Mouse (Mus musculus) hindbrain, embryonic 10.5 days (tissue): Measurements from ENCODE around the gene Olfr1420. TPM values are rescaled to one million over a fixed set of nuclear protein-coding genes. Genes with fewer than 3 reads are reported as not detected.
"Not testable (repeated sequence)": the region's sequence is repeated elsewhere in the genome, so short reads cannot be mapped to it uniquely, and the experiment has no call there.

Source experiments
- DNase-seq: peaks from one replicate; pipeline ENCODE4 v3.0.0-alpha.2; 2017; ENCODE audit warnings: low spot score
- H3K27ac ChIP-seq: fragments of 300-500 bp; sonication (generic); 2 replicates; pipeline ENCODE4 v1.5.1; 2016; ENCODE audit warnings: mild to moderate bottlenecking, moderate library complexity
- H3K27me3 ChIP-seq: fragments of 300-500 bp; sonication (generic); 2 replicates; pipeline ENCODE4 v1.6.1; 2016; ENCODE audit warnings: mild to moderate bottlenecking; ENCODE audit not compliant: poor library complexity, insufficient read depth, severe bottlenecking
- H3K36me3 ChIP-seq: fragments of 300-500 bp; sonication (generic); 2 replicates; pipeline ENCODE4 v1.6.1; 2016; ENCODE audit warnings: mild to moderate bottlenecking, moderate library complexity
- H3K4me1 ChIP-seq: fragments of 300-500 bp; sonication (generic); replicated peaks from 2 replicates; pipeline ENCODE4 v1.6.1; 2016; ENCODE audit warnings: mild to moderate bottlenecking
- H3K4me3 ChIP-seq: fragments of 300-500 bp; sonication (generic); 2 replicates; pipeline ENCODE4 v1.5.1; 2016; ENCODE audit warnings: mild to moderate bottlenecking, moderate library complexity
- H3K9me3 ChIP-seq: fragments of 300-500 bp; sonication (generic); 2 replicates; pipeline ENCODE4 v1.6.1; 2016; ENCODE audit warnings: mild to moderate bottlenecking, moderate library complexity
- WGBS: fragments of 180-500 bp; shearing (Covaris S2); methylation state at CpG from one replicate; pipeline ENCODE4 v1.1.7; 2016; 5-methylcytosine and 5-hydroxymethylcytosine counted together
- polyA plus RNA-seq: library from polyadenylated mRNA; unstranded; fragments of >200 nt; fragmentation: Nextera tagmentation; extraction: Ambion mirVana; gene quantifications from 2 replicates; pipeline ENCODE4 v1.2.1, GENCODE M21; 2016

Olfr1420 gene
- 0.07 TPM in 1 of 2 replicates, not detected in the other for polyA plus RNA-seq

DNA sequence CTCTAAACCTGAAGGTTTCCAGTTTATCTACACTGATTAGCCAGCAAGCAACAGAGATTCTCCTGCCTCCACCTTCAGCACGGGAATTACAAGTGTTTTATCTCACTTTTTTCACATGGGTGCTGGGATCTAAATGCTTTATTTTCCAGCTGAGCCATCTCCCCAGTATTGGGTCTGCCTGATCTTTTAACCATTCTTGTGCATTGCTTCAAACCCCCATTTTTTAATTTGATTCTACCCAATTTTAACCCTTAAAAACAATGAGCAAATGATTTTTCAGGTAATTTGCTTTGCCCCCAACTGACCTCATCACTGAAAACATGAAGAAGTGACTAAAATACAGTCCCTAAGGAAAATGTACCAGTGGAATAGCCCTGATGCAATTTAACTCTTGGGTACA lies at the start of gene Olfr1420:
Gene Olfr1420, plus strand, starts transcription at position 301 of the 400 bp plus-strand sequence.
- Histone ChIP-seq H3K4me1 (no peaks in the 10 kb centered on the region), H3K4me3 (no peak within 1 kb of the TSS), H3K36me3 (no peaks in the 10 kb centered on the region), H3K9me3 (no peaks in the 10 kb centered on the region), H3K27ac (no peak within 1 kb of the TSS), H3K27me3 (no peaks in the 10 kb centered on the region)
- no peak for DNase-seq
- 59% methylated on average over 1 of the region's 1 CpGs for WGBS

DNA sequence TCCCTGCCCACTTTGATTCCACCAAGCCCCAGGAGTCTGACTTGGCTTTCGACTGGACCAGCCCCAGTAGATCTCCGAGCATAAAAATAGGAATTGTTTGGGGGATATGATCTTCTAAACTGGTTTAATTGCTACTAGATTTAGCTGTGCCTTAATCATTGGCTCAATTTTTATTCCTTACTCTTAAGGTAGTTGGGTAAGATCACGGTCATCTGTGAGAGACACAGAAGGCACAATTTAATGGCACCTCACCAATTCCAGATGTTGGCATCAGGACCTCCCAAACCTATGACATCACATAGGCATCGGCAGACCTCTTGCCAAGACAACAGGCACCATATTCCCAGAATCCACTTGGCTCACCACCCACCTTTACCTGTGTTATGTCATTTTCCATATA lies 47.2 kb upstream of the Olfr1420 start, which contains the start of gene Olfr1417:
Gene Olfr1417, minus strand, starts transcription at position 101 of the 400 bp plus-strand sequence.
- H3K4me3 ChIP-seq: no peak within 1 kb of the TSS
- 87% methylated on average over 4 of the region's 4 CpGs for WGBS
- no peak within 1 kb of the TSS for H3K27ac ChIP-seq
- no peaks in the 10 kb centered on the region for H3K36me3 ChIP-seq
- DNase-seq: no peak
- no peaks in the 10 kb centered on the region for H3K9me3 ChIP-seq
- no peaks in the 10 kb centered on the region for H3K4me1 ChIP-seq
- no peaks in the 10 kb centered on the region for H3K27me3 ChIP-seq

DNA sequence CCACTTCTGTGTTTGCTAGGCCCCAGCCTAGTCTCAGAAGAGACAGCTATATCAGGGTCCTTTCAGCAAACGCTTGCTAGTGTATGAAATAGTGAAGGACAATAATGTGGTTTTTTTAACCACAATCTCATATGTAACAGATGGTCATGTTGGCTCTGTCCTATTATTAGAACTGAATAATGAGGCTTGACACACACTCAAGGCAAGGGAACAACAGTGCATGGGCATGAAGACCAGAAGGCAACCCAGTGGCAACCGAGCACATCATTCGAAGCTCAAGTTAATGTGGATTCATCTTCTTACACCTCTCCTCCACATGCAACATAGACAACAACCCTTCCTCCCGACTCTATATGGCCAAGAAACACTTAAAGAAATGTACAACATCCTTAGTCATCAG lies 40.0 kb upstream of the Olfr1420 start:
- DNase-seq: no peak
- 86% methylated on average over 4 of the region's 4 CpGs for WGBS
- H3K36me3 ChIP-seq: no peaks in the 10 kb centered on the region

DNA sequence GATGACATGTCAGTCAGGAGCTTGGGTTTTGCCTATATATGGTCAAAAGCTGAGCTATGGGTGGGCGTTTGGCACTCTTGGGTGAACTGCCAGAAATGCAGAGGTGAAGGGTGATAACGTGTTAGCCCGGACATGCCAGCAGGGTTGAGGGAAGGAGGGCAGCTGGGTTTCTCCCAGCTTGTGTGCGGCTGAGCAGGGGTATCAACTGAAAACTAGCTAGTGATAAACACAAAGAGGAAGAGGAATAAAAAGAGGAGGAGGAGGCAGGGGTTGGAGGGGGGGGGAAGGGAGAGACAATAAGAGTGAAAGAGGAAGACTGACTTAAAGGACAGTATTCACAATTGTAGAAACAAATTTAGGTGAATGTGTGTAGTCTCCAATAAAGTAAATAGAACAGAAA lies 33.7 kb upstream of the Olfr1420 start:
- 68% methylated on average over 4 of the region's 4 CpGs for WGBS
- Histone ChIP-seq H3K4me1 (no peaks in the 10 kb centered on the region), H3K4me3 (no peak overlapping the region), H3K27ac (no peak overlapping the region), H3K27me3 (no peaks in the 10 kb centered on the region), H3K36me3 (no peaks in the 10 kb centered on the region), H3K9me3 (no peaks in the 10 kb centered on the region)
- no peak for DNase-seq

More for the DNA sequence above, 40.0 kb upstream of the Olfr1420 start:
- Histone ChIP-seq H3K9me3 (no peaks in the 10 kb centered on the region), H3K27ac (no peak overlapping the region), H3K4me1 (no peaks in the 10 kb centered on the region), H3K4me3 (no peak overlapping the region), H3K27me3 (no peaks in the 10 kb centered on the region)

DNA sequence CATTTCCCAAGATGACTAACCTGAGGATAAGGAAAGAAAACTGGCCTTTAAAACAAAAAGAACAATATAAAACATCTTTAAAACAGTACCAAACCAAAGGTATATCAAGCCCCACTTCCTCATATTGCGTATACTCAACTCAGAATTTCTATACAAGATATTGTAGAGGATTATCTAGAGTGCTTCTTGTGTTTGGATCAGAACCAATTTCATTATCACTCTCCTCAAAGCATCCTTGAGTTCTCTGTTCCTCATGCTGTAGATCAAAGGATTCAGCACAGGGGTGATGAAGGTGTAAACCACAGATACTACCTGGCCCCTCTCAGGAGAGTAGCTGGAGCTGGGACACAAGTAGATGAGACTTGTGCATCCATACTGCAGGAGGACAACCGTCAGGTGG lies 31.5 kb upstream of the Olfr1420 start:
- no peak for DNase-seq
- Histone ChIP-seq H3K4me1 (no peaks in the 10 kb centered on the region), H3K4me3 (no peak overlapping the region), H3K27me3 (no peaks in the 10 kb centered on the region), H3K9me3 (no peaks in the 10 kb centered on the region), H3K27ac (no peak overlapping the region), H3K36me3 (no peaks in the 10 kb centered on the region)
- 90% methylated on average over 2 of the region's 2 CpGs for WGBS

DNA sequence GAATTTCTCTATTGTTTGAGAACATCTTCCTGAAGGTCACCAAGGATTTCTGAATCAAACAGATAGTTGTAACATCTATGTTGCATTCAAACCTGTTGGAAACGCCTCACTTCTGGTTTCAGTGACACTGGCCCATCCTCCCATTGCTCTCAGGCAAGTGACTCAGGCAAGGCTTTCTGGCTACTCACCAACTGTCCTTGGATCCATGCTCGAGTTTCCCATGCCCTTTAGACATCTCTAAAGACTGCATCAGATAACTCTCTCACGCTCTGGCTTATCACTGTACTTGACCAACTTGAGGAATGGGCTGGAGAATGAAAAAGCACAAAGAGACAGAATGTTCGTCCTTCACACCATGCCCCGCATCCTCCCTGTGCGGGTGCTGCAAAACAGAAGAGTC lies 29.9 kb upstream of the Olfr1420 start:
- Histone ChIP-seq H3K4me1 (no peaks in the 10 kb centered on the region), H3K36me3 (no peaks in the 10 kb centered on the region), H3K27me3 (no peaks in the 10 kb centered on the region), H3K4me3 (no peak overlapping the region), H3K27ac (no peak overlapping the region), H3K9me3 (no peaks in the 10 kb centered on the region)
- no peak for DNase-seq
- 81% methylated on average over 6 of the region's 6 CpGs for WGBS

DNA sequence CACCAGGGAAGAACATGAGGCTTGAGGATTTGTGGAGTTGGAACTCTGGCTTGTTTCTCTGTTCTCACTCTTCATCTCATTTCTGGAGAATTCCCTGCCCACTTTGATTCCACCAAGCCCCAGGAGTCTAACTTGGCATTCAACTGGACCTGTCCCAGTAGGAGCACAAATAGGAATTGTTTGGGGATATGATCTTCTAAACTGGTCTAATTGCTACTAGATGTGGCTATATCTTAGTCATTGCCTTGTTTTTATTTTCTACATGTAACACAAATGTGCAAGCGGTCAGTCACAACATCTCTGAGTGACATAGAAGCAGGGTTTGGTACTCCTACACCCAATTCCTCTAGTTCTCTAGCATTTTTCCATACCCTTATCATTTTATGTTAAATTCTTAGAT lies 25.4 kb upstream of the Olfr1420 start, which contains the start of gene Olfr1418:
Gene Olfr1418, minus strand, starts transcription at position 101 of the 400 bp plus-strand sequence.
- DNase-seq: no peak
- WGBS: 96% methylated on average over 1 of the region's 1 CpGs
- no peaks in the 10 kb centered on the region for H3K27me3 ChIP-seq
- no peak within 1 kb of the TSS for H3K27ac ChIP-seq
- H3K9me3 ChIP-seq: no peaks in the 10 kb centered on the region
- H3K4me1 ChIP-seq: no peaks in the 10 kb centered on the region
- H3K36me3 ChIP-seq: no peaks in the 10 kb centered on the region
- no peak within 1 kb of the TSS for H3K4me3 ChIP-seq

DNA sequence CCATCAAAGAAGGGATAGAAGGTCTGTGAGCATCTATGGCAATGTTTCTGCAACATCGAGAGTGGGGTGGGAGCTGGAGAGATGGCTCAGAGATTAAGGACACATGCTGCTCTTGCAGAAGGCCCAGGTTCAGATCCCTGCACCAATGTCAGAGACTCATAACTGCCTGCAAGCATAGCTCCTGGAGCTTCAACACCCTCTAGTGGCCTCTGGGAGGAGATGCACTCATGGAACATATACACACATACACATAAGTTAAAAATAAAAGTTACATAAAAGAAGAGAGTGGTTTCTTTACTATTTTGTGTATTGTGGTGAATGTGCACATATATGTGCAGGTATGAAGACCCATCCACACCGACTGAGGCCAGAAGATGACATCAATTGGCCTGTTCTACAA lies 18.5 kb upstream of the Olfr1420 start:
- WGBS: 83% methylated on average over 2 of the region's 2 CpGs
- Histone ChIP-seq H3K27me3 (no peaks in the 10 kb centered on the region), H3K36me3 (no peaks in the 10 kb centered on the region), H3K4me3 (no peak overlapping the region), H3K27ac (no peak overlapping the region), H3K4me1 (no peaks in the 10 kb centered on the region), H3K9me3 (peaks cover 6% of the 10 kb centered on the region; the same call in 1 of the 2 replicates)
- no peak for DNase-seq

DNA sequence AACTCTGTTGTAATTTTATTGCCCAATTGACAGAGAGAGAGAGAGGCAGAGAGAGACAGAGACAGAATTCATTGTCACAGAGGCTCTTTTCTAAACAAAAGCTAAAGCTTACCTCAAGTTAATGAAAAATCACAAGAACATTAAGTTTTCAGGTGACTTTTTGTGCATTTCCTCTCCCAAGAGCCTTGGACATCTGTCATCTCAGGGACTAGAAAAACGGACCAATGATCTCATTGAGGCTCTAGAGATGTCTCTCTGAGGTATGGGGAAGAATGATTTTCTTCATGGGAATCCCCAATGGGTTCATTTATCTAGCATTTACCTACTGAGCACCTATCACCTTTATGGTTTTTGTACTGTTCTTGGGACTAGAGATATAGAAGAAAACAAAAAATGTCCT lies 11.4 kb upstream of the Olfr1420 start, which contains the start of gene Olfr1419:
Gene Olfr1419, minus strand, starts transcription at position 101 of the 400 bp plus-strand sequence.
- 56% methylated on average over 1 of the region's 1 CpGs for WGBS
- no peak within 1 kb of the TSS for H3K27ac ChIP-seq
- H3K27me3 ChIP-seq: no peaks in the 10 kb centered on the region
- no peak within 1 kb of the TSS for H3K4me3 ChIP-seq
- no peaks in the 10 kb centered on the region for H3K4me1 ChIP-seq
- DNase-seq: no peak
- no peaks in the 10 kb centered on the region for H3K9me3 ChIP-seq
- H3K36me3 ChIP-seq: no peaks in the 10 kb centered on the region

DNA sequence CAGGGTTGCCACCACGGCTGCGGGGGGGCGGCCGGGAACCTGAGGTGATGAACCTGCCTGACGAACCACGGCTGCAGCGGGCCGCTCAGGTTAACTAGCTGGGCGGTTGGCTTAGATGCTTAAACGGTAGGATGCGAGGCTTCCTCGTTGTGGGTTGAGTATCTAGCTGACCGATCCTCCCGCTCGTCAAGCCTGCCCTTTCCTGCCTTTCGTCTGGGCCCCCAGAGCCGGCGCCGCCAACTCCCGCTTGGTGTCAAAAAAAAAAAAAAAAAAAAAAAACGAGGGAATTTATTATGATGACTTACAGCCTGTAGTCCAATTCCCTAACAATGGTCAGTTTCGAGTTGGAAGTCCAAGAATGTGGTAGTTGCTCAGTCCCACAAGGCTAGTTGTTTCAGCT lies 8.0 kb upstream of the Olfr1420 start:
- WGBS: 64% methylated on average over 22 of the region's 22 CpGs
- H3K4me3 ChIP-seq, H3K27ac ChIP-seq, H3K36me3 ChIP-seq, H3K27me3 ChIP-seq, H3K9me3 ChIP-seq, H3K4me1 ChIP-seq, DNase-seq: not testable (repeated sequence)

DNA sequence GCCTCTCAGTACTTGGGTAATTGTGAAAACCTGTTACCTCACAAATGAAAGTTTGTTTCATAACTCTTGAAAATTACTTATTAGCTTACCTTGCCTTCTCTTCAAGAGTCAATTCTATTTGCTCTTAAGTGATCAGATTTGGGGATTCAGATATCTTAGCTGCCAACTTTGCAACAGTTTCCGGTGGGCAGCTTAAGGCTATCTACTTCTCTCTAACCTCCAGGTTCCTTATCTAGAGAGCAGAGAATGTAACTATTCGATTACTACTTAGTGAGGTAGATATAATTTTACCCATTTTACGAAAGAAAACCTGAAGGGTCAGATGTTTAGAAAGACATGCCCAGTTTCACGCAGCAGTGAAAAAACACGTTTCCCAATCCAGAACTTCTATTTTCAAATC lies 24.7 kb downstream of the Olfr1420 start:
- Histone ChIP-seq H3K27ac (no peak overlapping the region), H3K4me1 (peaks cover 26% of the 10 kb centered on the region), H3K27me3 (no peaks in the 10 kb centered on the region), H3K4me3 (peak overlapping the region; percentile 93), H3K36me3 (peaks cover 18% of the 10 kb centered on the region), H3K9me3 (no peaks in the 10 kb centered on the region)
- WGBS: 91% methylated on average over 5 of the region's 5 CpGs
- DNase-seq: no peak

DNA sequence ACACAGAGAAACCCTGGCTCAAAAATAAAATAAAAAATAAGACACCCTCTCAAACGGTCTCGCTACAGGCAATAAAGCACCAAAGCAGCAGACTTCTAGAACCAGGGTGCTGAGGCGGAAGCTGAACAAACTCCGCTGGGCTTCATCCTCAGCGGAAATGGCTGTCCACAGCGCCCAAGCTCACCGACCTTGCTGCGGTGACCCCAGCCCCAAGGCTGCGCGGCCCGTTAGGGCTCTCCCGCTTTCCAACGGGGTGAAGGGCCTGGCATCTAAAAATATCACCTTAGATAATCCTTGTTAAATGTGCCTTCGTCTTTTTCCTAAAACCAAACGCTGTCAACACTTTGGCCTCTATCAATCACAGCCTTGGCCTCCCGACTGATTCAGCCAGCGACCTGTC lies 25.2 kb downstream of the Olfr1420 start:
- no peaks in the 10 kb centered on the region for H3K9me3 ChIP-seq
- H3K27ac ChIP-seq: peak overlapping the region; percentile 96
- 4% methylated on average over 17 of the region's 17 CpGs for WGBS
- peaks cover 24% of the 10 kb centered on the region for H3K36me3 ChIP-seq
- H3K4me1 ChIP-seq: peaks cover 27% of the 10 kb centered on the region
- DNase-seq: no peak
- H3K27me3 ChIP-seq: no peaks in the 10 kb centered on the region
- peak overlapping the region; percentile 93 for H3K4me3 ChIP-seq

DNA sequence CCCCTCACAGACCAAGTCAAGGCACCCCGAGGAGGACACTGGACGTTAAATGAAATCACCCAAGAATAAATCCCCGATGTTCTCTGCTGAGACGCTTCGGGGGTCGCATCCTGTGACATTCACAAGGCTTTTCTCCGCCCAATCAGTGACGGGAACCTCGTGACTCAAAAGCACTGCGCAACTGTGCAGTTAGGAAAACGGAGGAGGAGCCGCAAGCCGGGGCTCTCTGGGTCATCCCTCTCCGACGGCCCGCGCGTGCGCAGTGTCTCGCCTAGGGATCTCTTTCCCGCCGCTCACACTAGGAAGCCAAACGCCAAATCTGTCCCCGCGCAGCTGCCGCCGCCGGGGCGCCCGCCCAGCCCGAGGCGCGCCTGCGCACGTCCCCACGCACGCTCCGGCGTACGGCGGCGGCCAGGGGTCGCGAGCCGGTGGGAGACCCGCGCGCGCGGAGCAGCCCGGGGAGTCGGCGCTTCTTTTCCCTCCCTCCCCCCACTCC lies 25.7 kb downstream of the Olfr1420 start, which contains the start of gene Patl1:
Gene Patl1, plus strand, starts transcription at position 363 of the 496 bp plus-strand sequence.
- Histone ChIP-seq H3K27me3 (no peaks in the 10 kb centered on the region), H3K27ac (peak within 1 kb of the TSS; percentile 96), H3K36me3 (peaks cover 28% of the 10 kb centered on the region), H3K9me3 (no peaks in the 10 kb centered on the region), H3K4me3 (peak within 1 kb of the TSS; percentile 93), H3K4me1 (peaks cover 27% of the 10 kb centered on the region)
- peak; percentile 99 for DNase-seq
- 0% methylated on average over 53 of the region's 53 CpGs for WGBS
